Mouse (Mus musculus) T-helper 2 cell (primary cell): ENCODE measurements around the gene Gdpd2.

Experiments used
- in situ Hi-C: fragments of 300-600 bp; cut with MboI, MseI; formaldehyde crosslinking; loops from one replicate; pipeline ENCODE4 v1.15.1; 2025; ENCODE audit warnings: high pct_unique_total_duplicates

The Gdpd2 gene

DNA sequence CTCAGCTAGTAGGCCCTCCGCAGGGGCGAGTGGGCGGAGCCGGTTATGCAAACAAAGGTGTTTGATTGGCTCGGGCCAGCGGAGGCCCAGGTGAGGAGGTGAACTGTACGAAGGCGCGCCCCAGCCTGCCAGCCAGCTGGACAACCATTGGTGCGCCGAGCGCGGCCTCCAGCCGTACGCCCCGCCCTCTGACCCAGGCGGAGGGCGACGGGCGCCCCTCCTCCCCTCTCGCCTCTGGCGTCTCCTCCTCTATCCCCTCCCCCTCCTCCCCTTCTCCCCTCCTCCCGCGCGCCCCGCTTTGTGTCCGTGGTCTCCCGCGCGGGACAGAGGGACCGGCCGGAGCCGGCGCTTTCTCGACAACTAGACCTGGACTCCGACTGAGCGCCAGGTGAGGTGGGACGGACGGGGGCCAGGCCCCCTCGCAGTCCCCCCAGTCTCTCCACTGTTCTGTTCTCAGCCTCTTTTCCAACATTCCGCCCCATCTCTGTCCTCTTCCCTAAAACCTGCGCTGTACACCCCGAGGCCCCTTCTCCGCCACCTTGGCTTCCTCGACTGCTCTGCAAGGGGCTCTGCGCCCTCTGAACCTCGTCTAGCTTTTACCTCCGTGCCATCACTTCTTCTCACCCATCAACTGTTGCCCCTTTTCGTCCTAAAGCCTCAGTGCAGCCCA lies 47.4 kb downstream of the Gdpd2 start:
- in situ Hi-C loops, result loop anchor here (5.0 kb wide), 1 partner anchor 45 kb away; no protein-coding TSS in a partner anchor

DNA sequence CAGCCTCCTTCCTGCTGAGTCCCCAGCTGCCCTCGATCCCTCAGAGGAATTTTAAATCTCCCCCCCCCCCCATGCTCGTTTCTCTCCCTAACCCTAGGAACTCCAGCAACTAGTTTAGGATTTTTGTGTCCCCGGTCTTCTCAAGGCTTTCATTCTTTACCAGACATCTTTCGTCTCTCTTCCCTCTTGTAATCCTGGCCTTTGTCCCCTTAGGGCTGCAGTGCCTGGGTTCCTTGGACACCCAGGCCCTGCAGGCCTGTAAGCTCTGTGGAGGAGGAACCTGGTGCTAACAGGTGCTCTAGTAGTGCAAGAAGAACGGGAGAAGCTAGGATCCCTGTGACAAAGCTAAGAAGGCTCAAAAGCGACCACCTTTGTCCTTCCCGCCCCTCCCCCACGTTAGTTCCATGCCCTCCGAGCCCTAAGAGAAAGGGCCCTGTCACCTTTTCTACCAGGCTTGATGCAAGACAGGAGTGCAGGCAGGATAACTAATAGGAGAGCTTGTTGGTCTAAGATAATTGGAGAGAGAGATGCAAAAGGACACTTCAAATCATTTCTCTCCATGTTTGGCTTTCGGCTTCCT lies 48.1 kb downstream of the Gdpd2 start:
- in situ Hi-C loops, result loop anchor here (5.0 kb wide), 1 partner anchor 45 kb away; no protein-coding TSS in a partner anchor

DNA sequence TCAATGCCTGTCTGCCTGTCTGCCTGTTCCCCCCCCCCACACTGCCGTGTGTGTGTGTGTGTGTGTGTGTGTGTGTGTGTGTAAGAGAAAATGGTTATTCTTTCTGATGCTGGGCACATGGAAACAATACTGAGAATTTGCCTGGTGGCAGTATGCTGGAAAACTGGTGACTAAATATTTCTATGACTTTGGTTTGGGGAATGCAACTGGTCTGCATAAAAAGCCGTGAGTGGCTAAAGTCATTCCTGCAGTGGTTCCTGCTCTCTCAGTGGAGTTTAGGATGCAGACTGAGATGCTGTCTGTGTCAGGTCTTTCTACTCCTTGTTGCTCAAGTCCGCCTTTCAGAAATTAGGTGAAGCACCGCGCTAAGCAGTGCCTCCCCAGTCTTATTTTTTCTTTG lies 48.7 kb downstream of the Gdpd2 start:
- in situ Hi-C loops, result loop anchor here (5.0 kb wide), 1 partner anchor 46 kb away; no protein-coding TSS in a partner anchor
